Mouse (Mus musculus) myocyte (in vitro differentiated cells): ENCODE results near the gene Plod2. TPM values are rescaled to one million over a fixed set of nuclear protein-coding genes. Genes with fewer than 3 reads are reported as not detected.

Experiments used
- H3K27me3 ChIP-seq: one replicate; pipeline ENCODE4 v1.6.1; 2011; ENCODE audit not compliant: control insufficient read depth, insufficient read depth, insufficient read length
- H3K36me3 ChIP-seq: one replicate; pipeline ENCODE4 v1.6.1; 2011; ENCODE audit not compliant: control insufficient read depth, insufficient read depth
- H3K4me2 ChIP-seq: one replicate; pipeline ENCODE4 v1.6.1; 2011; ENCODE audit warnings: low read depth, control low read depth
- H3K4me3 ChIP-seq: one replicate; pipeline ENCODE4 v1.5.1; 2011; ENCODE audit warnings: mild to moderate bottlenecking, control low read depth, moderate library complexity
- H3K79me2 ChIP-seq: one replicate; pipeline ENCODE4 v1.6.1; 2011; ENCODE audit not compliant: control insufficient read depth, insufficient read depth
- H3ac ChIP-seq: one replicate; pipeline ENCODE4 v1.6.1; 2011; ENCODE audit not compliant: control insufficient read depth, insufficient read length
- CEBPB ChIP-seq: IDR thresholded peaks from 2 replicates; pipeline ENCODE4 v1.6.1; 2011; ENCODE audit warnings: mild to moderate bottlenecking, moderate library complexity; ENCODE audit not compliant: poor library complexity, insufficient read depth, severe bottlenecking
- E2F4 ChIP-seq: IDR thresholded peaks from one replicate; pipeline ENCODE4 v1.6.1; 2011; ENCODE audit warnings: mild to moderate bottlenecking, control low read depth, moderate library complexity; ENCODE audit not compliant: insufficient read depth
- MAX ChIP-seq: IDR thresholded peaks from one replicate; pipeline ENCODE4 v1.6.1; 2011; ENCODE audit warnings: low read depth, mild to moderate bottlenecking, control low read depth
- MYOD1 ChIP-seq, 3 experiments: IDR thresholded peaks; one replicate each; pipeline ENCODE4 v1.6.1; 2011; ENCODE audit warnings: control low read depth in 2 of 3, low read depth in 2 of 3, mild to moderate bottlenecking in 2 of 3, moderate library complexity in 1 of 3; ENCODE audit not compliant: insufficient read length in 2 of 3, control insufficient read depth in 1 of 3
- MYOG ChIP-seq, 3 experiments: IDR thresholded peaks; one replicate each; pipeline ENCODE4 v1.6.1; 2011; ENCODE audit warnings: control low read depth in 2 of 3, low read depth in 2 of 3, mild to moderate bottlenecking in 2 of 3; ENCODE audit not compliant: insufficient read length in 2 of 3, control insufficient read depth in 1 of 3, insufficient read depth in 1 of 3
- POLR2A ChIP-seq: IDR thresholded peaks from one replicate; pipeline ENCODE4 v1.6.1; 2011; ENCODE audit warnings: low read depth, mild to moderate bottlenecking, control low read depth, moderate library complexity; ENCODE audit not compliant: insufficient read length
- POLR2AphosphoS2 ChIP-seq: IDR thresholded peaks from one replicate; pipeline ENCODE4 v1.6.1; 2011; ENCODE audit warnings: low read depth, control low read depth; ENCODE audit not compliant: insufficient read length
- REST ChIP-seq: IDR thresholded peaks from one replicate; pipeline ENCODE4 v1.6.1; 2011; ENCODE audit warnings: mild to moderate bottlenecking, control low read depth, moderate library complexity; ENCODE audit not compliant: insufficient read depth, insufficient read length
- SRF ChIP-seq: IDR thresholded peaks from one replicate; pipeline ENCODE4 v1.6.1; 2011; ENCODE audit warnings: low read depth; ENCODE audit not compliant: control insufficient read depth, insufficient read length
- TCF12 ChIP-seq: IDR thresholded peaks from one replicate; pipeline ENCODE4 v1.6.1; 2011; ENCODE audit warnings: mild to moderate bottlenecking, control low read depth; ENCODE audit not compliant: poor library complexity, insufficient read depth, severe bottlenecking
- TCF3 ChIP-seq: IDR thresholded peaks from one replicate; pipeline ENCODE4 v1.6.1; 2011; ENCODE audit warnings: low read depth, control low read depth; ENCODE audit not compliant: insufficient read length
- USF1 ChIP-seq: IDR thresholded peaks from one replicate; pipeline ENCODE4 v1.6.1; 2011; ENCODE audit warnings: low read depth, mild to moderate bottlenecking, control low read depth, moderate library complexity
- polyA plus RNA-seq: library from polyadenylated mRNA; unstranded; fragments of >200 nt; fragmentation: generic; extraction: Trizol; gene quantifications from one replicate; pipeline ENCODE4 v1.2.1, GENCODE M21; 2012; ENCODE audit warnings: missing spikeins

Gene Plod2
- polyA plus RNA-seq, 1 experiment = 24.9 TPM

DNA sequence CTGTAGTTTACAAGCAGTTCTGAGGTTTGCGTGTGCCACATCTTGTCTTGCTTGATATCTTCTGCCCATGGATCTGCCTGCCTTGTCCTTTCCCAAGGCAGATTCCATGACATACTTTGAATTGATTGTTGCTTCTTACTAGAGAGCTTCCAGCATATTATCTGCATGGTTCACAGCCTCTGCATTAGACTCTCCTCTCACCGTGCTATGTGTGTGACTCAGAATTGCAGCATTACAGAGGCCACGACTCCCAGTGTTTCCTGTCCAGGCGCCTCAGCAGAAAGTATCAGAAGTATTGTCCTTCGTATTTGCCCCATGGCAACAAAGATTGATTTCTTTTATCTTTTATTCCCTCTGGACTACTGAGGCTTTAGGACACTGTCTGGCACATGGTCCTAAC is 20.4 kb downstream of the Plod2 start:
- Histone ChIP-seq H3K4me2 (no peak overlapping the region), H3K4me3 (no peak overlapping the region), H3ac (no peak overlapping the region), H3K27me3 (no peaks in the 10 kb centered on the region), H3K36me3 (no peaks in the 10 kb centered on the region), H3K79me2 (peaks cover 81% of the 10 kb centered on the region)
- TF ChIP-seq TCF12 (no peak), MAX (no peak), E2F4 (no peak), POLR2AphosphoS2 (no peak), MYOD1 (IDR thresholded peaks at IDR 0.05; ENCODE audit: control insufficient read depth in 1 of 3, insufficient read length in 2 of 3, low read depth in 2 of 3) (no peak), SRF (no peak), TCF3 (no peak), MYOG (IDR thresholded peaks at IDR 0.05; ENCODE audit: control insufficient read depth in 1 of 3, insufficient read depth in 1 of 3, insufficient read length in 2 of 3, low read depth in 2 of 3) (no peak), USF1 (no peak), REST (no peak), POLR2A (no peak), CEBPB (no peak)

DNA sequence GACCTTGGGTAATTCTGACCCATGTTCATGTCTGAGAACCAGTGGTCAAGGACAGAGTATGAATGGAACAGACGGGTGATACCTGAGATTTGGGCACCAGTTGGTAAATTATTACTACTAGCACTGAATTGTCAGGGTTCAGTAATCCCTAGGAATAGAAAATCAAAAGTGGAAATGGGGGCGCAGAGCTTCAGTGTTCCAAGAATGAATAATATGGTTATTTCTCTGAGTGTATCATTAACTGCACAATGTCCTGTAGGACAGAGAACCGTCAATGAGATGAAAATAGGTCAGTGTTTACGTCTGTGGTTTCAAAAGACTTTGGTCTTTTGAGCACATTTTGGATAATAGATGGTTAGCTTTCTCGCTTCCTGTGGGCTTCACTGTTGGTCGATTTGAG is 21.3 kb downstream of the Plod2 start:
- TF ChIP-seq MAX (no peak), POLR2A (no peak), TCF12 (no peak), E2F4 (no peak), REST (no peak), MYOD1 (IDR thresholded peaks at IDR 0.05; ENCODE audit: control insufficient read depth in 1 of 3, insufficient read length in 2 of 3, low read depth in 2 of 3) (no peak), CEBPB (no peak), POLR2AphosphoS2 (no peak)
- H3K27me3 ChIP-seq = no peaks in the 10 kb centered on the region
- H3K4me2 ChIP-seq = no peak overlapping the region
- no peak overlapping the region for H3ac ChIP-seq
- H3K4me3 ChIP-seq = no peak overlapping the region
- no peaks in the 10 kb centered on the region for H3K36me3 ChIP-seq
- H3K79me2 ChIP-seq = peaks cover 81% of the 10 kb centered on the region

DNA sequence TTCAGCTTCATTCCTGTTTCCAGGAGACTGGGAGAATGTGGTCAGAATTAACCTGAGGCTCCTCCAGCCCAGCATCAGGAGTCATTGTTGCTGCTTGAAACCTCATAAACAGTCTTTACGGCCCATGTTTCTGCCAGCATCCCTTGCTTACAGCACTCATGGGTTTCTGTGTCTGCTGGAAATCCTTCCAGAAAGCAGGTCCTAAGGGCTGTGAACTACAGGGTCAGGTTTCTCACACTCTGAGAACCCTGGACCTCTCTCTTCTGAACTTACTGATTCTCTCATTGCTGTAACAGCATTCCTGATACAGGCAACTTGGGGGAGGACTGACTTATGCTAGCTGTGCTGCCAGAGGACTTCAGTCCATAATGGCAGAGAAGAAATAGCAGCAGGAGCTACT is 22.4 kb downstream of the Plod2 start:
- TF ChIP-seq MYOD1 (IDR thresholded peaks at IDR 0.05; ENCODE audit: control insufficient read depth in 1 of 3, insufficient read length in 2 of 3, low read depth in 2 of 3) = no peak
- no peak for TF ChIP-seq E2F4
- TF ChIP-seq POLR2AphosphoS2 = no peak
- no peak for TF ChIP-seq MYOG (IDR thresholded peaks at IDR 0.05; ENCODE audit: control insufficient read depth in 1 of 3, insufficient read depth in 1 of 3, insufficient read length in 2 of 3, low read depth in 2 of 3)

DNA sequence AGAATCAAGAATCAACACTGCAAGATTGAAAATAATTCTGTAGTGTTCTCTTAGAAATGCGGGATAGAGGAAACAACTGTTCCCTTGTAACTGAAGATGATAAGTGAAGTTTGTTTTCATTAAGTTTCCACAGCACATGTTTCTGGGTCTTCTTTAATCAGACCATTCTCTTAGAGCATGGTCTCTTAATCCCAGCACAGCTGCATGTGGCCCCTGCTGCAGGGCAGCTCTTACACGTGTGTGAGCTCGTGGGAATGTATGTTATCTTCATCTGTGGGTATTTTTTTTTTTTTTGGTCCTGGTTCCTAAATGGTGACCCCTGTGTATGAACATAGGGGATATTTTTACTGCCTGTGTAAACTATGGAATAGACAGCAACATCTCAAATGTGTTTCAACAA is 24.2 kb downstream of the Plod2 start:
- Histone ChIP-seq H3K4me2 (no peak overlapping the region), H3K27me3 (no peaks in the 10 kb centered on the region), H3K79me2 (peaks cover 88% of the 10 kb centered on the region), H3ac (no peak overlapping the region), H3K4me3 (no peak overlapping the region), H3K36me3 (no peaks in the 10 kb centered on the region)
- no peak for TF ChIP-seq REST
- no peak for TF ChIP-seq POLR2A
- TF ChIP-seq MYOD1 (IDR thresholded peaks at IDR 0.05; ENCODE audit: control insufficient read depth in 1 of 3, insufficient read length in 2 of 3, low read depth in 2 of 3) = peak in 1 of 3 experiments; percentile 14

More for the DNA sequence above, 22.4 kb downstream of the Plod2 start:
- Histone ChIP-seq H3K27me3 (no peaks in the 10 kb centered on the region), H3ac (no peak overlapping the region), H3K36me3 (no peaks in the 10 kb centered on the region), H3K4me3 (no peak overlapping the region), H3K4me2 (no peak overlapping the region), H3K79me2 (peaks cover 84% of the 10 kb centered on the region)

DNA sequence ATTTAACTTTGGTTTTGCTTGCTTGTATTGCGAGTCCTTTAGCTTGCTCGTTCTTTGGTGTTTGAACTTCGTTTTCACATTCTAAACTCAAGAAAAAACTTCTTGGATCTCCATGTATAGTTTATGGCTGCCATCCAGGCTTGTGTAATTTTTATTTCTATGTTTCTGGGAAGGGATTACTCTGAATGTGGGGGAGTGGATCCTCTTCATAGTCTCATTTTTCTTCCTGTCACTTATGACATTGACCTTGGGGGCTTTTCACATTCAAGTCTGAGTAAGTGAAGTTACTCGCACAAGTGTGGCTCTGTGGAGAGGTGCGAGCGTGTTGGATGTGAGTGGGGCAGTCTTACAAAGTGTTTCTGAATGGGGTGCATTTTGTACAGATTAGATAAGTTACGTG is 25.5 kb downstream of the Plod2 start:
- no peak overlapping the region for H3K4me2 ChIP-seq
- peaks cover 84% of the 10 kb centered on the region for H3K79me2 ChIP-seq
- H3K27me3 ChIP-seq = no peaks in the 10 kb centered on the region
- H3ac ChIP-seq = no peak overlapping the region
- TF ChIP-seq TCF3 (no peak), USF1 (no peak), CEBPB (no peak), REST (no peak), E2F4 (no peak)
- no peak overlapping the region for H3K4me3 ChIP-seq
- no peaks in the 10 kb centered on the region for H3K36me3 ChIP-seq

DNA sequence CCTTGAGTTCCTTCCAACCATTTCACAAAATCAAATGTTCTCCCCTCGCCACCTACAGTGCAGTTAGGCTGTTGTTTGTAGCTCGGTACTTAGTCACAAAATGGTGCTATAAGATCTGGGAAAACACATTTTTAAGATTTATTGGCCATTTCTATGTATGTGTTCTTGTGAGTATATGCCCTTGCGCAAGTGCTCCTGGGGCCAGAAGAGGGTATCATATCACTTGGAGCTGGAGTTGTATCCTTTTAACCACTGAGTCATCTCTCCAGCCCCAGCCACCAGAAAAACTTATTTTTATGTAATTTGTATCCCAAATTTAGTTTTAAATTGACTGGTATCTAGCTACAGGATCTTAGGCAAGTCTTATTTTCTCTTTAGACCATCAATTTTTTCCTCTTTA is 26.8 kb downstream of the Plod2 start:
- Histone ChIP-seq H3K4me2 (no peak overlapping the region), H3ac (no peak overlapping the region), H3K36me3 (peaks cover under 1% of the 10 kb centered on the region), H3K4me3 (no peak overlapping the region), H3K27me3 (no peaks in the 10 kb centered on the region), H3K79me2 (peaks cover 72% of the 10 kb centered on the region)
- TF ChIP-seq REST (no peak), USF1 (no peak), POLR2AphosphoS2 (no peak), E2F4 (no peak), SRF (no peak), MAX (no peak), CEBPB (peak; percentile 73), MYOG (IDR thresholded peaks at IDR 0.05; ENCODE audit: control insufficient read depth in 1 of 3, insufficient read depth in 1 of 3, insufficient read length in 2 of 3, low read depth in 2 of 3) (no peak)
